Mouse (Mus musculus): ENCODE data around the gene Ckb. TPM values are rescaled to one million over a fixed set of nuclear protein-coding genes. Genes with fewer than 3 reads are reported as not detected.

Ckb gene
- polyA plus RNA-seq, 1 experiment from 2014 or later: 454 TPM

DNA sequence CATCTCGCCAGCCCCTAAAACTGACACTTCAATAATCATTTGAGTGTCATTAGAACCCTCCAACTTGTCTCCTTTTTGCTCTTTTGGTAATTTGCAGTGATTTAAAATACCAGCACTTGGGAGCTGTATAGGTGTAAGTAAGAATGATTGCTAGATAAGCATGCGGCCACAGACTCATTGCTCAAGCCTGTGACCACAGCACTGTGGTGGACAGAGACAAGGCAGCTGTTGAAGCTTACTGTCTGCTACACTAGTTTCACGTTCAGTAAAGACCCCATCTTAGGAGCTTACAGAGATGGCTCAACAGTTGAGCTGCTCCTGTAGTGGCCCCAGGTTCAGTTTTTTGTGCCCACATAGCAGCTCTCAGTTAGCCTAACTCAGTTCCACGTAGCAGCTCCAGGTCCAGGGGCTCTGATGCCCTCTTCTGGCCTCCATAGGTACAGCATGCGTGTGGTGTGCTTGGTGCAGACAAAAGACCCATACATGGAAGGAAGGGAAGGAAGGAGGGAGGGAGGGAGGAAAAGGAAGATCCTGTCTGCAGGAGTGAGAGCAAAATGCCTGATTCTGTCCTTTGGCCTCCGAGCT is 24.0 kb downstream of the Ckb start:
- Histone ChIP-seq H3K27me3 (ENCODE audit: control insufficient read depth, insufficient read depth, low read length) (no peaks in the 10 kb centered on the region), H3K9ac (ENCODE audit: low read depth, low read length) (no peak overlapping the region), H3K4me3 (ENCODE audit: low read depth, low read length) (no peak overlapping the region), H3K27ac (ENCODE audit: low read depth, low read length) (no peak overlapping the region), H3K4me2 (no peak overlapping the region), H3K36me3 (ENCODE audit: control insufficient read depth, insufficient read depth, low read length) (peaks cover 21% of the 10 kb centered on the region), H3K4me1 (ENCODE audit: control insufficient read depth, insufficient read depth, low read length) (no peaks in the 10 kb centered on the region), H3K9me3 (replicated peaks; ENCODE audit: control insufficient read depth, low read length) (no peaks in the 10 kb centered on the region)
- ATAC-seq (replicated peaks; ENCODE audit: insufficient number of reproducible peaks, low FRiP score, low TSS enrichment): no peak
- 54% methylated on average over 6 of the region's 6 CpGs for WGBS (ENCODE audit: insufficient replicate concordance)

Other genes with a start within 250 kb of the Ckb start
- 7.7 and 11.2 TPM in 2 replicates for gene Tnfaip2, start 229.9 kb downstream of the Ckb start, polyA plus RNA-seq (2014; fragmentation: Nextera tagmentation; extraction: Ambion mirVana)
- 5.5 and 6.2 TPM in 2 replicates for gene Gm266, start 186.5 kb downstream of the Ckb start, polyA plus RNA-seq (2014; fragmentation: Nextera tagmentation; extraction: Ambion mirVana)
- 478 and 505 TPM in 2 replicates for gene Eif5, start 134.3 kb downstream of the Ckb start, polyA plus RNA-seq (2014; fragmentation: Nextera tagmentation; extraction: Ambion mirVana)
- gene Mark3, start 97.8 kb downstream of the Ckb start, polyA plus RNA-seq (2014; fragmentation: Nextera tagmentation; extraction: Ambion mirVana): 45.7 and 47.7 TPM in 2 replicates
- 3.4 and 4.6 TPM in 2 replicates for gene Trmt61a, start 5.8 kb upstream of the Ckb start, polyA plus RNA-seq (2014; fragmentation: Nextera tagmentation; extraction: Ambion mirVana)
- 41.8 and 42.8 TPM in 2 replicates for gene Bag5, start 40.9 kb upstream of the Ckb start, polyA plus RNA-seq (2014; fragmentation: Nextera tagmentation; extraction: Ambion mirVana)
- gene Apopt1, start 40.9 kb upstream of the Ckb start, polyA plus RNA-seq (2014; fragmentation: Nextera tagmentation; extraction: Ambion mirVana): 50.0 and 51.3 TPM in 2 replicates
- 94.9 and 101 TPM in 2 replicates for gene Klc1, start 86.5 kb upstream of the Ckb start, polyA plus RNA-seq (2014; fragmentation: Nextera tagmentation; extraction: Ambion mirVana)
- 7.9 and 8.8 TPM in 2 replicates for gene Xrcc3, start 141.5 kb upstream of the Ckb start, polyA plus RNA-seq (2014; fragmentation: Nextera tagmentation; extraction: Ambion mirVana)
- gene Zfyve21, start 141.8 kb upstream of the Ckb start, polyA plus RNA-seq (2014; fragmentation: Nextera tagmentation; extraction: Ambion mirVana): 83.3 and 93.7 TPM in 2 replicates
- gene Ppp1r13b, start 235.8 kb upstream of the Ckb start, polyA plus RNA-seq (2014; fragmentation: Nextera tagmentation; extraction: Ambion mirVana): 15.8 and 16.5 TPM in 2 replicates